9 mouse cellular contexts compared by ENCODE assay signal in the genomic region with DNA sequence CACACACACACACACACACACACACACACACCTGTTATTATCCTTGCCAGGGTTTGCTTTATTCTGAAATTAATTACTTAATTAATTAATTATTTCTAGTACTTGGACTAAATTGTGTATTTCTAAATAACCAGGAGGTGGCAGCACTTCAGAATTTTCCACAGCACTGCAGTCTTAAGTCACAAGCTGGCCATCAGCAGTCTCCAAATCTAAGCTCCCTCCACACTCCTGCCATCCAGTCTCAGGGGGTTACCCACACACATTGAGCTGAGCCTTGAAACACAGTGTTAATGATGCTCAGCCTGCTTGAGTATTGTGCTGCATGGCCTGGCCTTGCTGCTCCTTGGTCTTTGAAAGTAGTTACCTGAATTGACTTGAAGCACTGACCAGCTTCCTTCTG. TPM values are rescaled to one million over a fixed set of nuclear protein-coding genes. Genes with fewer than 3 reads are reported as not detected.
DNase-seq lines count a peak whose midpoint lies in the region; ATAC-seq and TF ChIP-seq lines count a peak whose summit lies in the region.
"Had no signal": no experiment of that assay in that cellular context is flagged by ENCODE, and none has a peak within 500 bp of the region (broad histone marks: within the 10 kb centered on the region; RNA-seq: fewer than 3 reads in every experiment).

No protein-coding gene starts in this region.

- DNase-seq in gastrocnemius, adult 18-20 months (ENCODE audit: low spot score), result peak; percentile 3
- no peak for DNase-seq in gastrocnemius, postnatal 25 days
- peak; percentile 30 for DNase-seq in 3T3-L1 (ENCODE audit: low read depth, low spot score)
- peak; percentile 20 for DNase-seq in brain, embryonic 18.5 days (ENCODE audit: low read depth, low spot score)
- DNase-seq in forebrain, postnatal 0 days, result peak; percentile 68
- peak; percentile 16 for DNase-seq in lung, postnatal 36 days
- no peak for DNase-seq in spleen, postnatal 10 days (ENCODE audit: low spot score in 2 of 2)
- no peak for DNase-seq in ovary, adult 18-20 months (ENCODE audit: low spot score)

- H3K4me2 ChIP-seq in forebrain, postnatal 0 days (ENCODE audit: low read depth), result no peak overlapping the region

- peak; percentile 57 for TF ChIP-seq CTCF in forebrain, postnatal 0 days (IDR thresholded peaks at IDR 0.05; ENCODE audit: low read depth)

- H3K4me3 ChIP-seq in forebrain, postnatal 0 days (ENCODE audit: low read depth, low read length), result no peak overlapping the region
- H3K4me3 ChIP-seq: megakaryocyte, embryonic 14.5 days had no signal

- no peaks in the 10 kb centered on the region for H3K27me3 ChIP-seq in forebrain, postnatal 0 days (ENCODE audit: insufficient read depth, low read length)
- H3K27me3 ChIP-seq: megakaryocyte, embryonic 14.5 days had no signal

- H3K9ac ChIP-seq in forebrain, postnatal 0 days, result no peak overlapping the region

- no peak overlapping the region for H3K27ac ChIP-seq in forebrain, postnatal 0 days (ENCODE audit: low read depth, low read length)

- no peak for ATAC-seq in forebrain, postnatal 0 days

- H3K4me1 ChIP-seq in forebrain, postnatal 0 days (ENCODE audit: insufficient read depth), result no peaks in the 10 kb centered on the region
- H3K4me1 ChIP-seq: megakaryocyte, embryonic 14.5 days had no signal

- no peaks in the 10 kb centered on the region for H3K9me3 ChIP-seq in forebrain, postnatal 0 days (ENCODE audit: low read length)
- H3K9me3 ChIP-seq: megakaryocyte, embryonic 14.5 days had no signal

- H3K36me3 ChIP-seq in forebrain, postnatal 0 days (ENCODE audit: insufficient read depth), result no peaks in the 10 kb centered on the region

RNA-seq across cellular contexts. Expression of gene Ppp1r17, which starts 44.3 kb away (rescaled TPM):
- not detected for total RNA-seq in gastrocnemius, adult 18-20 months (2021)
- total RNA-seq in gastrocnemius, postnatal 25 days (2021), result not detected
- total RNA-seq in forebrain, postnatal 0 days (2014; rRNA removed), result 1.2 and 2.4 TPM in 2 replicates
- polyA plus RNA-seq in forebrain, postnatal 0 days (2015; fragmentation: Nextera tagmentation; extraction: Ambion mirVana), result 0.98 and 2.5 TPM in 2 replicates

Comparison
In these comparisons a context has a peak if more than half of its experiments do, and no peak if none do; other contexts are left out.
1. DNase-seq: peak in gastrocnemius, adult 18-20 months (single experiment), 3T3-L1 (single experiment), brain, embryonic 18.5 days (single experiment), forebrain, postnatal 0 days (single experiment) and lung, postnatal 36 days (single experiment); none in gastrocnemius, postnatal 25 days (single experiment), spleen, postnatal 10 days (0 of 2) and ovary, adult 18-20 months (single experiment).